Mouse (Mus musculus) B cell, adult 62 days (primary cell): ENCODE measurements around the gene Scamp4. TPM values are rescaled to one million over a fixed set of nuclear protein-coding genes. Genes with fewer than 3 reads are reported as not detected.

Experiments used
- total RNA-seq: library from RNA; stranded (reverse); gene quantifications from 4 replicates; pipeline ENCODE4 v1.2.4, GENCODE M21; 2023

Scamp4 gene
- 61.5 to 65.5 TPM (median 62.9 TPM) in 4 replicates for total RNA-seq

GRCm38 (mm10) chr10:80602698-80603325, at the start of gene Scamp4, which contains the start of gene Adat3:
Gene Scamp4, plus strand, starts transcription at chr10:80602872.
Gene Adat3, plus strand, starts transcription at chr10:80602880.

DNA sequence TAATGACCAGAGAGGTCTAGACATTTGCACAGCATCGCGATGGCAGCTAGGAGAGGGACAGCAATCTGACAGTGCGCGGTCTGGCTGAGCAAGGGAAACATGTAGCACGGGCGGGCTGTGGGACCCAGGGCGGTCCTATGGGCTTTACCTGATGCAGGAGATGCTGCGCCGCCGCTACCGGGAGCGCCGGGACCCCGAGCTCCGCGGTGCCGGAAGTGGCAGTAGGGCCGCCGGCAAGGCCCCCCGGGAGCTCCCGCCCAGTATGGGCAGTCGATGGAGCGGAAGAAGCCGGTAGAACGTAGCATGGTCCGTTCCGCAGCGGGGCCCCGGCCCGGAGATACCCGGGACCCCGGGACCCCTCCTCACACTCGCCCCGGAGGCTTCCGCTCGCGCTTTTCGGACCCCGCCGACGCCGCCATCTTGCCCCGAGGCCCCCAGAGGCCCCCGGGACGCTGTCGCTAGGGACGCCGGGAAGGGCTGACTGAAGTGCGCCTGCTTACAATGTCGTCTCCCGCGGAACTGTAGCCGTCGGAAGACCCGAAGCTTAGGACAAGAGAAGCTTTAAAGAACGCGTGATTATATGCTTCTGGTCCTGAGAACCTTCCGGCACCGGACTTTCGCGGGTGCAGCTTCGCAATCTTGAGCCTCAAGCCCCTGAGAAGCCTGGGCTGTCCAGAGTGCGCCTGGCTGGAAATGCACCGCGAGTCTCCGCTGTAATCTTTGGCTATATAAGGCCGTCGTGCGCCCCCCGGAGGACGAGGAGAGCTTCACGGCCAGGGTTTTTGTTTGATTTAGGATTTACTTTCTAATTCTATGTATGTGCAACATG, 41.3 kb upstream of the Scamp4 start, which contains the start of gene Rexo1:
Rexo1 (minus strand) TSS at position 445 of the 829 bp plus-strand sequence.

DNA sequence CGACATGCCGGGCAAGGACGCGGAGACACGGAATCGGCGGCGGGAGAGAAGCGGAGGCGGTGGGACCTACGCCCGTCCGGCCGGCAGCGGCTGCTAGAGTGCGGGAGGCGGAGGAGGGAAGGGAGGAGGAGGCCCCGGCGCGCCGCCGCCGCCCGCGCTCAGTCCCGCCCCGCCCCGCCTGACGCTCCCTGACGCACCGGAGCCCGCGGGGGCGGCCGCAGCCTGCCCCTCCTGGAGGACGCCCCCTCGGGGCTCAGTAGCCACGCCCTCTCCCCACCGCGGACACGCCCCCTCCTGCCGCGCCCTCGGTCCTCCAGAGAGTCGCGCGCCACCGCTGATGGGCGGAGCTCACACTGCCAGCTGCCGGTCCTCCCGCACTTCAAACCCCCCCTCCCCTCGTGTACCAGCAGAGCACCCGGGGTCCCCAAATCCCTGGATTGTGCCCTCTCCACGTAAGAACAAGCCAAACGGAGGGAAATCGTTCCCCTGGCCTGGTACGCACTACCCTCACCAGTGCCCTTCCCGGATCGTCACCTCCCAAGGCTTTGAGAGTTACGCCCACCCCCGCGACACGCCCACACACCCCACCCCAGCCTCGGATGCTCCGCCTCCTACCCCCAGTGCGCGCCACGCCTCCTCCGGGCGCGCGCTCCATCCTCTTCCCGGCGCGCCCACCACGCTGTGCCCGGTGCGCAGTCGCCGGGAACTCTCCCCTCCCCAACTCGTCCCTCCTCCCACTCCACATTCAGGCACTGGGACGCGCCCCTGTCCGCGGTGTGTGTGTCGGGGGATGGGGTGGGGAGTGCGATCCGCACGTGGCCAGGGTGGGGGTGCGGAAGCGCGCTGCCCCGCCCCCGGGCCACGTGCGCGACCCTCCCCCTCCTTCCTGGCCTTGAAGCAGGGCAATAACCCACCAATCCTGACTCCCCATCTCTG, 25.2 kb upstream of the Scamp4 start, which contains the start of gene Klf16:
Klf16 (minus strand) TSS at position 127 of the 936 bp plus-strand sequence.

DNA sequence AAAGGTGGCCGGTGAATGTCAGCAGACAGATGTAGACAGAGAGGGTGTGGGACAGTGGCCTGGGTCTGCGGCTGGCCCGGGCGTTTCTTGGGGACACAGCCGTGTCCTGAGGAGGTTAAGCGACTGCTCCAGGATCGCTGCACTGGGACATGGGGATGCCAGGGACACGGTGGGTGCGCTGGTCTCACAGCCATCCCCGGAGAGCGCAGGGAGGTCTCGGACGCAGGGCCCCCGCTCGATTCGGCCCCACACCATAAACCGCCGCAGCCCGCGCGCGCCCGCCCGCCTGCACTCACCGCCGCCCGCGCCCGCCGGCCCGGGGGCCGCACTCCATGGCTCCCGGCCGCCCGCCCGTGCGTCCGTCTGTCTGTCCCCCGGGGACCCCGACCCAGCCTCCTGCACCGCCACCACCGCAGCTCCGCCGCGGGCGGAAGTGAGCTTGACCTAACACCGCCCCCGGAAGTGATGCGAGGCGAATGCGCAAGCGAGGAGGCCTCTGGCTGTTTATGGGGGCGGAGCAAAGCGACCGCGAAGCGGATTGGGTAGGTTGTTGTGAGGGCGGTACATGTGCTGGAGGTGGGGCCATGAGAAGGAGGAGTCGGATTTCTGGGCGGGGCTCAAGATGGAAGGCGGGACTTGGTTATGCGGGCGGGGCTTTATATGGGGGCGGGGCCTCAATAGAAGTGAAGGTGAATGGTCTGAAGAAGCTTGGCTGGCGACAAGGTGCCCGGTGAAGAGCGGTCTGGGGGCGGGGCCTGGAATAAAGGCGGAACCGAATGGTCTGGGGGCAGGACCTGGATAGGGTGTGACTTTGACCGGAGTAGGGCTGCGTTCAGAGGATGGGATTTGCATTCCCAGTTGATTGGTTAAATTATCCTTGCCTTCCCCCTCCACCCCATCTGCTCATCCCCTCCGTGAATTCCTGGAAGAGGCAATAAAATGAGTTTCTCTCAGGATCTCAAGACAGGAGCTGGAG, 12.5 kb upstream of the Scamp4 start, which contains the start of gene Abhd17a:
Abhd17a (minus strand) TSS at position 463 of the 976 bp plus-strand sequence.

DNA sequence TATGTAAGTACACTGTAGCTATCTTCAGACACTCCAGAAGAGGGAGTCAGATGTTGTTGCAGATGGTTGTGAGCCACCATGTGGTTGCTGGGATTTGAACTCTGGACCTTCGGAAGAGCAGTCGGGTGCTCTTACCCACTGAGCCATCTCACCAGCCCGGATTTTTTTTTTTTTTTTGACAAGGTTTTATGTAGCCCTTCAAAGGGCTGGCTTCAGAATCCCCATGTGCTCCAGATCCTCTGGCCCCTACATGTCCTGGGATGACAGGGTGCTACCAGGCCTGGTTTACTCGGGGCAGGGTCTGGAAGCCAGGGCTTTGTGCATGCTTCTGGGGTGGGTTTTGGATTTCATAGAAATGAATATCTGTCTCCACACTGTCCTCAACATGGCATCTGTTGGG, 3.0 kb downstream of the Scamp4 start, which contains the start of gene Gm49322:
Gm49322 (plus strand) TSS at position 301 of the 400 bp plus-strand sequence.

GRCm38 (mm10) chr10:80622661-80623456, 20.2 kb downstream of the Scamp4 start, which contains the start of gene Csnk1g2:
Gene Csnk1g2, plus strand, starts transcription at chr10:80622838.

GRCm38 (mm10) chr10:80656863-80657623, 54.4 kb downstream of the Scamp4 start, which contains the start of gene Btbd2:
Gene Btbd2, minus strand, starts transcription at chr10:80657071.

Other genes starting within 250 kb of the Scamp4 start
- not detected in 4 replicates for gene Plk5, start 246.4 kb upstream of the Scamp4 start, total RNA-seq
- gene Mex3d, start 215.2 kb upstream of the Scamp4 start, total RNA-seq, result 6.8 to 10.3 TPM (median 7.9 TPM) in 4 replicates
- gene Mbd3, start 203.3 kb upstream of the Scamp4 start, total RNA-seq, result 92.0 to 97.5 TPM (median 95.4 TPM) in 4 replicates
- gene Uqcr11, start 196.0 kb upstream of the Scamp4 start, total RNA-seq, result 62.3 to 65.7 TPM (median 62.6 TPM) in 4 replicates
- gene Tcf3, start 169.2 kb upstream of the Scamp4 start, total RNA-seq, result 183 to 210 TPM (median 200 TPM) in 4 replicates
- gene Onecut3, start 108.0 kb upstream of the Scamp4 start, total RNA-seq, result not detected in 4 replicates
- not detected in 4 replicates for gene Atp8b3, start 63.7 kb upstream of the Scamp4 start, total RNA-seq
- 113 to 136 TPM (median 123 TPM) in 4 replicates for gene Rexo1, start 41.3 kb upstream of the Scamp4 start, total RNA-seq
- 30.3 to 34.0 TPM (median 31.5 TPM) in 4 replicates for gene Klf16, start 25.6 kb upstream of the Scamp4 start, total RNA-seq
- 89.6 to 111 TPM (median 99.5 TPM) in 4 replicates for gene Abhd17a, start 12.5 kb upstream of the Scamp4 start, total RNA-seq
- gene Adat3, start within 50 bp of the Scamp4 start, total RNA-seq, result 9.3 to 21.8 TPM (median 15.5 TPM) in 4 replicates
- 10.6 to 12.6 TPM (median 11.2 TPM) in 4 replicates for gene Gm49322, start 3.1 kb downstream of the Scamp4 start, total RNA-seq
- gene Csnk1g2, start 20.0 kb downstream of the Scamp4 start, total RNA-seq, result 209 to 257 TPM (median 213 TPM) in 4 replicates
- gene Btbd2, start 54.2 kb downstream of the Scamp4 start, total RNA-seq, result 30.1 to 32.7 TPM (median 31.0 TPM) in 4 replicates
- 396 to 427 TPM (median 418 TPM) in 4 replicates for gene Mknk2, start 75.2 kb downstream of the Scamp4 start, total RNA-seq
- gene Mob3a, start 99.1 kb downstream of the Scamp4 start, total RNA-seq, result 94.0 to 111 TPM (median 98.1 TPM) in 4 replicates
- 34.0 to 51.5 TPM (median 39.5 TPM) in 4 replicates for gene Izumo4, start 99.3 kb downstream of the Scamp4 start, total RNA-seq
- gene Ap3d1, start 139.4 kb downstream of the Scamp4 start, total RNA-seq, result 122 to 151 TPM (median 133 TPM) in 4 replicates
- gene Dot1l, start 152.3 kb downstream of the Scamp4 start, total RNA-seq, result 69.2 to 82.9 TPM (median 74.7 TPM) in 4 replicates
- gene Sf3a2, start 195.3 kb downstream of the Scamp4 start, total RNA-seq, result 73.0 to 86.5 TPM (median 77.6 TPM) in 4 replicates
- 99.4 to 138 TPM (median 104 TPM) in 4 replicates for gene Plekhj1, start 195.8 kb downstream of the Scamp4 start, total RNA-seq
- gene Amh, start 202.4 kb downstream of the Scamp4 start, total RNA-seq, result 1.4 to 2.0 TPM (median 1.6 TPM) in 4 replicates
- gene Jsrp1, start 210.6 kb downstream of the Scamp4 start, total RNA-seq, result not detected in 4 replicates
- gene Oaz1, start 223.8 kb downstream of the Scamp4 start, total RNA-seq, result 513 to 527 TPM (median 522 TPM) in 4 replicates
- not detected in 4 replicates for gene Lingo3, start 241.2 kb downstream of the Scamp4 start, total RNA-seq